Mouse (Mus musculus) lung, adult 2 months (tissue): Measurements from ENCODE around the gene Ap4m1. TPM values are rescaled to one million over a fixed set of nuclear protein-coding genes. Genes with fewer than 3 reads are reported as not detected.

Experiments used
- DNase-seq: peaks from one replicate; pipeline ENCODE4 v3.0.0; 2022
- H3K4me1 ChIP-seq: fragments of 200-500 bp; 2 replicates; pipeline ENCODE4 v1.6.1; 2011; ENCODE audit warnings: low read length; ENCODE audit not compliant: control insufficient read depth, insufficient read depth
- H3K4me3 ChIP-seq: fragments of 200-500 bp; replicated peaks from 2 replicates; pipeline ENCODE3; 2011; ENCODE audit warnings: low read depth, mild to moderate bottlenecking, control low read depth, low read length; ENCODE audit errors: extremely low read depth
- CTCF ChIP-seq: fragments of 200-500 bp; IDR thresholded peaks from 2 replicates; pipeline ENCODE4 v1.5.1; 2011; ENCODE audit warnings: mild to moderate bottlenecking, low read length, control low read depth; ENCODE audit not compliant: insufficient read depth
- POLR2A ChIP-seq: fragments of 200-500 bp; IDR thresholded peaks from 2 replicates; pipeline ENCODE4 v1.6.1; 2011; ENCODE audit warnings: low read depth, mild to moderate bottlenecking, control low read depth, low read length, borderline replicate concordance; ENCODE audit errors: extremely low read depth
- WGBS: fragments of 180-500 bp; shearing (Covaris S2); methylation state at CpG from one replicate; pipeline ENCODE4 v1.1.7; 2018; 5-methylcytosine and 5-hydroxymethylcytosine counted together
- polyA plus RNA-seq: library from polyadenylated mRNA; depleted of rRNA; stranded (reverse); fragments of >200 nt; gene quantifications from 2 replicates; pipeline ENCODE4 v1.2.3, GENCODE M21; 2012; rRNA removed

Gene Ap4m1
- polyA plus RNA-seq, 1 experiment: 40.3 TPM

- H3K4me3 ChIP-seq: no peak overlapping the region
- WGBS: 30% methylated on average over 2 of the region's 2 CpGs
- TF ChIP-seq CTCF: no peak
- no peak for TF ChIP-seq POLR2A
- DNase-seq: no peak
- no peaks in the 10 kb centered on the region for H3K4me1 ChIP-seq
Observed at GRCm38 (mm10) chr5:138227367-138227766, 55.6 kb downstream of the Ap4m1 start.

GRCm38 (mm10) chr5:138228026-138228425, 56.2 kb downstream of the Ap4m1 start:
- peak; percentile 17 for DNase-seq

GRCm38 (mm10) chr5:138229511-138229910, 57.7 kb downstream of the Ap4m1 start:
- TF ChIP-seq CTCF (no peak), POLR2A (no peak)
- H3K4me1 ChIP-seq: no peaks in the 10 kb centered on the region
- no peak overlapping the region for H3K4me3 ChIP-seq
- no peak for DNase-seq
- WGBS: 75% methylated on average over 3 of the region's 3 CpGs

More at GRCm38 (mm10) chr5:138228026-138228425, 56.2 kb downstream of the Ap4m1 start:
- H3K4me1 ChIP-seq: no peaks in the 10 kb centered on the region
- TF ChIP-seq CTCF (peak; percentile 62), POLR2A (no peak)
- no peak overlapping the region for H3K4me3 ChIP-seq
- WGBS: 47% methylated on average over 3 of the region's 3 CpGs

Other genes starting within 250 kb of the Ap4m1 start
- 0.03 and 0.33 TPM in 2 replicates for gene Gjc3, start 208.9 kb upstream of the Ap4m1 start, polyA plus RNA-seq
- 1.1 and 1.2 TPM in 2 replicates for gene Azgp1, start 190.5 kb upstream of the Ap4m1 start, polyA plus RNA-seq
- gene Smok3a, start 150.7 kb upstream of the Ap4m1 start, polyA plus RNA-seq: not detected in 2 replicates
- gene Smok3b, start 150.6 kb upstream of the Ap4m1 start, polyA plus RNA-seq: not detected in 2 replicates
- gene Smok3c, start 118.8 kb upstream of the Ap4m1 start, polyA plus RNA-seq: not detected in 2 replicates
- 4.0 and 5.9 TPM in 2 replicates for gene Zkscan1, start 86.9 kb upstream of the Ap4m1 start, polyA plus RNA-seq
- 5.8 and 8.3 TPM in 2 replicates for gene Zscan21, start 55.1 kb upstream of the Ap4m1 start, polyA plus RNA-seq
- gene Zfp113, start 16.3 kb upstream of the Ap4m1 start, polyA plus RNA-seq: 2.7 and 3.5 TPM in 2 replicates
- gene Cops6, start 10.9 kb upstream of the Ap4m1 start, polyA plus RNA-seq: 47.7 and 59.9 TPM in 2 replicates
- 16.9 and 22.1 TPM in 2 replicates for gene Mcm7, start 420 bp downstream of the Ap4m1 start, polyA plus RNA-seq
- 48.4 and 52.6 TPM in 2 replicates for gene Taf6, start 15.4 kb downstream of the Ap4m1 start, polyA plus RNA-seq
- gene Cnpy4, start 15.5 kb downstream of the Ap4m1 start, polyA plus RNA-seq: 3.6 and 8.6 TPM in 2 replicates
- gene Mblac1, start 22.3 kb downstream of the Ap4m1 start, polyA plus RNA-seq: 5.0 and 5.5 TPM in 2 replicates
- gene Nxpe5, start 53.9 kb downstream of the Ap4m1 start, polyA plus RNA-seq: 0.34 and 0.57 TPM in 2 replicates
- gene Lamtor4, start 83.5 kb downstream of the Ap4m1 start, polyA plus RNA-seq: 131 and 156 TPM in 2 replicates
- 49.4 and 50.8 TPM in 2 replicates for gene BC037034, start 92.0 kb downstream of the Ap4m1 start, polyA plus RNA-seq
- 0.74 and 1.5 TPM in 2 replicates for gene Gal3st4, start 100.8 kb downstream of the Ap4m1 start, polyA plus RNA-seq
- gene Gm43720, start 108.0 kb downstream of the Ap4m1 start, polyA plus RNA-seq: 0.01 TPM in 1 of 2 replicates, not detected in the other
- 4.1 and 6.5 TPM in 2 replicates for gene Gpc2, start 108.0 kb downstream of the Ap4m1 start, polyA plus RNA-seq
- 0.19 and 0.59 TPM in 2 replicates for gene Stag3, start 108.2 kb downstream of the Ap4m1 start, polyA plus RNA-seq
- gene Pvrig, start 170.0 kb downstream of the Ap4m1 start, polyA plus RNA-seq: 0.36 and 0.60 TPM in 2 replicates